Mouse (Mus musculus): Measurements from ENCODE around the gene Isca1.
"Not testable (repeated sequence)": the region's sequence is repeated elsewhere in the genome, so short reads cannot be mapped to it uniquely, and the experiment has no call there.

Gene Isca1

GRCm38 (mm10) chr13:59769296-59770163, at the start of gene Isca1:
Isca1 (minus strand) TSS chr13:59769810.
- peak; percentile 100 for DNase-seq (ENCODE audit: extremely low spot score)

- no peak for DNase-seq (ENCODE audit: extremely low spot score)
These were observed 47.7 kb upstream of the Isca1 start for GRCm38 (mm10) chr13:59817352-59817751.

GRCm38 (mm10) chr13:59814109-59814591, 44.5 kb upstream of the Isca1 start:
- no peak for DNase-seq (ENCODE audit: extremely low spot score)

- no peak for DNase-seq (ENCODE audit: extremely low spot score)
These were observed 42.0 kb upstream of the Isca1 start for GRCm38 (mm10) chr13:59811581-59811980.

- no peak for DNase-seq (ENCODE audit: extremely low spot score)
These were observed 31.4 kb upstream of the Isca1 start for GRCm38 (mm10) chr13:59801000-59801399.

- no peak for DNase-seq (ENCODE audit: extremely low spot score)
These were observed 30.5 kb upstream of the Isca1 start for GRCm38 (mm10) chr13:59800077-59800476.

GRCm38 (mm10) chr13:59798306-59798705, 28.7 kb upstream of the Isca1 start:
- DNase-seq (ENCODE audit: extremely low spot score) = no peak

- no peak for DNase-seq (ENCODE audit: extremely low spot score)
These were observed 26.8 kb upstream of the Isca1 start for GRCm38 (mm10) chr13:59796466-59796848.

- DNase-seq (ENCODE audit: extremely low spot score) = no peak
These were observed 26.3 kb upstream of the Isca1 start for GRCm38 (mm10) chr13:59795807-59796465.

GRCm38 (mm10) chr13:59794786-59795185, 25.2 kb upstream of the Isca1 start:
- no peak for DNase-seq (ENCODE audit: extremely low spot score)

GRCm38 (mm10) chr13:59782145-59782544, 12.5 kb upstream of the Isca1 start, which contains the start of gene Gm49354:
Gm49354 (minus strand) TSS chr13:59782245.
- no peak for DNase-seq (ENCODE audit: extremely low spot score)

- DNase-seq (ENCODE audit: extremely low spot score) = not testable (repeated sequence)
These were observed 10.2 kb upstream of the Isca1 start for GRCm38 (mm10) chr13:59779744-59780264.

GRCm38 (mm10) chr13:59779213-59779612, 9.6 kb upstream of the Isca1 start:
- no peak for DNase-seq (ENCODE audit: extremely low spot score)

GRCm38 (mm10) chr13:59775168-59775567, 5.6 kb upstream of the Isca1 start:
- no peak for DNase-seq (ENCODE audit: extremely low spot score)

- no peak for DNase-seq (ENCODE audit: extremely low spot score)
These were observed 1.6 kb upstream of the Isca1 start for GRCm38 (mm10) chr13:59771257-59771656.

- no peak for DNase-seq (ENCODE audit: extremely low spot score)
These were observed 1.2 kb upstream of the Isca1 start for GRCm38 (mm10) chr13:59770847-59771246.

GRCm38 (mm10) chr13:59770164-59770562, 553 bp upstream of the Isca1 start:
- peak; percentile 91 for DNase-seq (ENCODE audit: extremely low spot score)

- no peak for DNase-seq (ENCODE audit: extremely low spot score)
These were observed 1.1 kb downstream of the Isca1 start for GRCm38 (mm10) chr13:59768531-59768930.

GRCm38 (mm10) chr13:59766786-59767515, 2.7 kb downstream of the Isca1 start:
- DNase-seq (ENCODE audit: extremely low spot score) = no peak

- DNase-seq (ENCODE audit: extremely low spot score) = no peak
These were observed 6.8 kb downstream of the Isca1 start for GRCm38 (mm10) chr13:59762791-59763190.

- DNase-seq (ENCODE audit: extremely low spot score) = no peak
These were observed 12.7 kb downstream of the Isca1 start for GRCm38 (mm10) chr13:59756906-59757305.

GRCm38 (mm10) chr13:59750310-59750709, 19.3 kb downstream of the Isca1 start:
- DNase-seq (ENCODE audit: extremely low spot score) = no peak

Measured in embryo, embryonic 9.5 days (tissue).